Mouse (Mus musculus): ENCODE data around the gene St3gal4.

- TF ChIP-seq CTCF (IDR thresholded peaks at IDR 0.05; ENCODE audit: low read depth, low read length) (no peak), EP300 (IDR thresholded peaks at IDR 0.05; ENCODE audit: insufficient read depth, low read depth, low read length) (no peak), POLR2A (IDR thresholded peaks at IDR 0.05; ENCODE audit: insufficient read depth, low read length) (no peak)
Measured at GRCm38 (mm10) chr9:35056611-35057010, 62.5 kb downstream of the St3gal4 start.

Measured in ES-Bruce4 (cell line).